Mouse (Mus musculus) heart, adult 2 months (tissue): ENCODE results near the gene Susd4. TPM values are rescaled to one million over a fixed set of nuclear protein-coding genes. Genes with fewer than 3 reads are reported as not detected.

ENCODE experiments used
- DNase-seq, 2 experiments: peaks; one replicate each; pipeline ENCODE4 v3.0.0; 2021
- H3K27ac ChIP-seq: fragments of 200-600 bp; 2 replicates; pipeline ENCODE4 v1.8.1; 2022
- H3K27me3 ChIP-seq: fragments of 200-500 bp; 2 replicates; pipeline ENCODE4 v1.6.1; 2012; ENCODE audit warnings: mild to moderate bottlenecking, low read length, inconsistent platforms, mixed read lengths; ENCODE audit not compliant: control insufficient read depth, insufficient read depth
- H3K36me3 ChIP-seq: fragments of 200-500 bp; 2 replicates; pipeline ENCODE4 v1.6.1; 2012; ENCODE audit warnings: low read length, inconsistent platforms; ENCODE audit not compliant: control insufficient read depth, insufficient read depth
- H3K4me1 ChIP-seq: fragments of 200-500 bp; 2 replicates; pipeline ENCODE4 v1.6.1; 2011; ENCODE audit warnings: low read length; ENCODE audit not compliant: control insufficient read depth, insufficient read depth
- H3K4me3 ChIP-seq: fragments of 200-600 bp; 2 replicates; pipeline ENCODE4 v1.8.1; 2022
- H3K79me2 ChIP-seq: fragments of 200-500 bp; replicated peaks from 2 replicates; pipeline ENCODE4 v1.6.1; 2012; ENCODE audit warnings: mild to moderate bottlenecking, inconsistent platforms, low read length, moderate library complexity, mixed read lengths; ENCODE audit not compliant: control insufficient read depth, insufficient read depth
- H3K9ac ChIP-seq: fragments of 200-500 bp; 2 replicates; pipeline ENCODE4 v1.6.1; 2012; ENCODE audit warnings: low read depth, mild to moderate bottlenecking, control low read depth, inconsistent platforms, low read length, mixed read lengths
- CTCF ChIP-seq: fragments of 200-600 bp; IDR thresholded peaks from 2 replicates; pipeline ENCODE4 v1.8.1; 2022; ENCODE audit warnings: antibody characterized with exemption, mild to moderate bottlenecking, moderate library complexity
- EP300 ChIP-seq: fragments of 200-500 bp; IDR thresholded peaks from 2 replicates; pipeline ENCODE4 v1.6.1; 2011; ENCODE audit warnings: low read depth, low read length, control low read depth; ENCODE audit not compliant: insufficient read depth
- POLR2A ChIP-seq: fragments of 200-500 bp; IDR thresholded peaks from 2 replicates; pipeline ENCODE4 v1.6.1; 2011; ENCODE audit warnings: mild to moderate bottlenecking, low read depth, low read length, control low read depth; ENCODE audit not compliant: insufficient read depth
- WGBS: fragments of 180-500 bp; shearing (Covaris S2); methylation state at CpG from one replicate; pipeline ENCODE4 v1.1.7; 2018; 5-methylcytosine and 5-hydroxymethylcytosine counted together
- intact Hi-C: fragments of 180-260 bp; cut with DNase I; formaldehyde crosslinking; loops from one replicate; pipeline ENCODE4 v1.15.1; 2025
- polyA plus RNA-seq: library from polyadenylated mRNA; depleted of rRNA; stranded (reverse); fragments of >200 nt; gene quantifications from 2 replicates; pipeline ENCODE4 v1.2.3, GENCODE M21; 2012
- total RNA-seq, 2 experiments: library from RNA; stranded (reverse); gene quantifications; 2 replicates each; pipeline ENCODE4 v1.2.3; 2021

The Susd4 gene
- total and polyA plus RNA-seq, 3 experiments: 0.16 to 0.49 (median 0.34) TPM

- Histone ChIP-seq H3K79me2 (no peaks in the 10 kb centered on the region), H3K27me3 (no peaks in the 10 kb centered on the region), H3K4me1 (no peaks in the 10 kb centered on the region), H3K27ac (no peak overlapping the region), H3K9ac (no peak overlapping the region), H3K36me3 (no peaks in the 10 kb centered on the region), H3K4me3 (no peak overlapping the region)
- 69% methylated on average over 19 of the region's 19 CpGs for WGBS
- DNase-seq: no peak
- intact Hi-C loops: no loop called here
- TF ChIP-seq POLR2A: no peak
- no peak for TF ChIP-seq EP300
- TF ChIP-seq CTCF: no peak
Observed at GRCm38 (mm10) chr1:182927878-182928851, 164.5 kb downstream of the Susd4 start.

- no peak overlapping the region for H3K4me3 ChIP-seq
- 39% methylated on average over 6 of the region's 6 CpGs for WGBS
- H3K27me3 ChIP-seq: no peaks in the 10 kb centered on the region
- no peak for TF ChIP-seq EP300
- TF ChIP-seq CTCF: no peak
- no peak for TF ChIP-seq POLR2A
- H3K36me3 ChIP-seq: no peaks in the 10 kb centered on the region
- DNase-seq: peak; percentile 7 to 12
- H3K27ac ChIP-seq: no peak overlapping the region
- H3K79me2 ChIP-seq: no peaks in the 10 kb centered on the region
- intact Hi-C loops: no loop called here
- H3K9ac ChIP-seq: no peak overlapping the region
- no peaks in the 10 kb centered on the region for H3K4me1 ChIP-seq
Observed at GRCm38 (mm10) chr1:182935469-182935868, 171.8 kb downstream of the Susd4 start.

- TF ChIP-seq POLR2A (no peak), EP300 (no peak), CTCF (no peak)
- 63% methylated on average over 10 of the region's 10 CpGs for WGBS
- Histone ChIP-seq H3K9ac (no peak overlapping the region), H3K4me1 (no peaks in the 10 kb centered on the region), H3K27me3 (no peaks in the 10 kb centered on the region), H3K36me3 (no peaks in the 10 kb centered on the region), H3K4me3 (no peak overlapping the region), H3K27ac (no peak overlapping the region), H3K79me2 (no peaks in the 10 kb centered on the region)
- no peak for DNase-seq
- intact Hi-C loops: no loop called here
Observed at GRCm38 (mm10) chr1:182937486-182938120, 173.9 kb downstream of the Susd4 start.

GRCm38 (mm10) chr1:182941921-182942320 is 178.3 kb downstream of the Susd4 start:
- Histone ChIP-seq H3K27ac (no peak overlapping the region), H3K9ac (no peak overlapping the region), H3K36me3 (no peaks in the 10 kb centered on the region), H3K27me3 (no peaks in the 10 kb centered on the region), H3K4me3 (no peak overlapping the region), H3K79me2 (no peaks in the 10 kb centered on the region), H3K4me1 (no peaks in the 10 kb centered on the region)
- intact Hi-C loops: no loop called here
- no peak for TF ChIP-seq POLR2A
- TF ChIP-seq CTCF: no peak
- TF ChIP-seq EP300: no peak
- 86% methylated on average over 2 of the region's 2 CpGs for WGBS
- no peak for DNase-seq

- TF ChIP-seq POLR2A (no peak), CTCF (no peak), EP300 (no peak)
- Histone ChIP-seq H3K4me1 (no peaks in the 10 kb centered on the region), H3K27ac (no peak overlapping the region), H3K79me2 (no peaks in the 10 kb centered on the region), H3K4me3 (no peak overlapping the region), H3K9ac (no peak overlapping the region), H3K27me3 (no peaks in the 10 kb centered on the region), H3K36me3 (no peaks in the 10 kb centered on the region)
- 66% methylated on average over 3 of the region's 3 CpGs for WGBS
- intact Hi-C loops: no loop called here
- no peak for DNase-seq
Observed at GRCm38 (mm10) chr1:182943911-182944310, 180.3 kb downstream of the Susd4 start.

GRCm38 (mm10) chr1:182944638-182945037 is 181.0 kb downstream of the Susd4 start:
- no peak for DNase-seq
- Histone ChIP-seq H3K27me3 (no peaks in the 10 kb centered on the region), H3K4me1 (no peaks in the 10 kb centered on the region), H3K36me3 (no peaks in the 10 kb centered on the region), H3K79me2 (no peaks in the 10 kb centered on the region), H3K4me3 (no peak overlapping the region), H3K9ac (no peak overlapping the region), H3K27ac (no peak overlapping the region)
- TF ChIP-seq EP300: no peak
- no peak for TF ChIP-seq POLR2A
- TF ChIP-seq CTCF: no peak
- 69% methylated on average over 5 of the region's 5 CpGs for WGBS
- intact Hi-C loops: no loop called here
